Mouse (Mus musculus) T-helper 2 cell (primary cell): ENCODE results near the gene Cpeb1.

Source experiments
- in situ Hi-C: fragments of 300-600 bp; cut with MboI, MseI; formaldehyde crosslinking; loops from one replicate; pipeline ENCODE4 v1.15.1; 2025; ENCODE audit warnings: high pct_unique_total_duplicates

Gene Cpeb1

GRCm38 (mm10) chr7:81330767-81331166 is 124.5 kb downstream of the Cpeb1 start:
- in situ Hi-C loops: no loop called here

DNA sequence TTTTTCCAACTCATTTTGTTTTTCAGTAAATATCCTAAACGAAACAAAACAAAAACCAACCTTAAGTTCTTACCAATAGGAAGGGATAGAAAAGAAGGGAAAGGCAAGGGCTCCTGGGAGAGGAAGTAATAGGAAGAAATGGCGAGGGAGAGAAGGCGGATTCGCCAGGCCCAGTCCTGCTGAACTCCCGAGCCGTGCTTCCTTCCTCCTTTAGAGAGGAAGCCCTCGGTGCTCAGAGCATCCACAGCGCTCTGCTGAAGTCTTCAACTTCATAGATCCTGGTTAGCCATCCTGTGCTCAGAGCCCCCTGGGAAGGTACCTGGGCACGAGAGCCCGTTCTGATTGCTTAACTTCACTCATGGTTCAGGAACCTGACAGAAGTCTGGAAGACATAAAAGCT is 127.6 kb downstream of the Cpeb1 start:
- in situ Hi-C loops: no loop called here

GRCm38 (mm10) chr7:81326859-81327258 is 128.4 kb downstream of the Cpeb1 start:
- in situ Hi-C loops: no loop called here

- in situ Hi-C loops: no loop called here
Observed at GRCm38 (mm10) chr7:81326043-81326442, 129.2 kb downstream of the Cpeb1 start.

DNA sequence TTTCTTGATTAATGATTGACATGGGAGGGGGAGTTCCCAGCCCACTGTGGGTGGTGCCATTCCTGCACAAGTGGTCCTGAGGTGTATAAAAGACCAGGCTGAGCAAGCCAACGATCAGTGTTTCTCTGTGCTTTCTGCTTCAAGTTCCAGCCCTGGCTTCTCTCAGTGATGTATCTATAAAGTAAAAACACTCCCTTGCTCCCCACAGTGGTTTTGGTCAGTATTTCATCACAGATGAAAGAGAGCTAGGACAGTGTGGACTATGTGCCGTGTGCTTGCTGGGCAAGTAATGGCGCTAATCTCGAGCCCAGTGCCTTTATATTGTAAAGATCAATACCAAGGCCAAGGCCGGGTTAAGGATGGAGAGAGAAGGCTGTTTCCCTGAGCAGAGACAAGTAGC is 133.5 kb downstream of the Cpeb1 start:
- in situ Hi-C loops: loop anchor here (5.0 kb wide), 1 partner anchor 159 kb away; no protein-coding TSS in a partner anchor

- in situ Hi-C loops: loop anchor here (5.0 kb wide), 1 partner anchor 157 kb away; no protein-coding TSS in a partner anchor
Observed at GRCm38 (mm10) chr7:81319749-81320148, 135.5 kb downstream of the Cpeb1 start.

- in situ Hi-C loops: no loop called here
Observed at GRCm38 (mm10) chr7:81315583-81315982, 139.7 kb downstream of the Cpeb1 start.

DNA sequence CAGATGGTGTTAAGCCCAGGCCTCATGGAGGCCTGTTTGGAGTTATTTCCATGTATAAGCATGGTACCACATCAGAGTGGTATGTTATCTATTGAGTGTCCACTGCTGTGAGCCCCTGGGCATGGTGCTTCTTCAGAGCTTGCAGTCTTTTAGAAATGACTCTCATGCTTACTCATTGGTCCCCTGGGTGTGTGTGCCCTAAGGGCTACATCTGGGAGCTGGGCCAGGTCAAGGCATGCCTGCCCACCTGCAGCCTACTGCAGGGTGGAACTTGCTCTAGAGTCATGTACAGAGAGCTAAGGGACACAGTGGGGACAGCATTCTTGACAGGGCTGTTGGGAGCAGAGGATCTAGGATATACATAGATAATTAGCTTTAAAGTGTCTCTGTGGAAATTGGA is 143.7 kb downstream of the Cpeb1 start:
- in situ Hi-C loops: no loop called here

DNA sequence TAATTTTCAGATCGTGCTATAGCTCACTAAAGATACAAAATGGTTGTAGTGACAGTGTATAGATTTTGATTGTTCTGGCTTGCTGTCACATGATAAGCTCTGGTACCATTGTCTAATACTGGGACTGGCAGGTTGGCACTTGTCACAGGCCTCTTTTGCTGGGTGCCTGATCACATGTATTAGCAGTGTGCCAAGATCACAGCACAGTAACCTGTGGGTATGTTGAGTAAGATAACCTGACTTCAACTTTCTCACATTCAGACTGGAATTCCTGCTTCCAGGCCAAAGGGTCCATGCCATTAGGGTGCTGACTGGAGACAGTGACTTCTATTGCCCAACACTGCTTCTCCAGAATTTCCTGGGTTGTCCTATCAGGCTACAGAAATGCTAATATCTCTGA is 144.1 kb downstream of the Cpeb1 start:
- in situ Hi-C loops: no loop called here

DNA sequence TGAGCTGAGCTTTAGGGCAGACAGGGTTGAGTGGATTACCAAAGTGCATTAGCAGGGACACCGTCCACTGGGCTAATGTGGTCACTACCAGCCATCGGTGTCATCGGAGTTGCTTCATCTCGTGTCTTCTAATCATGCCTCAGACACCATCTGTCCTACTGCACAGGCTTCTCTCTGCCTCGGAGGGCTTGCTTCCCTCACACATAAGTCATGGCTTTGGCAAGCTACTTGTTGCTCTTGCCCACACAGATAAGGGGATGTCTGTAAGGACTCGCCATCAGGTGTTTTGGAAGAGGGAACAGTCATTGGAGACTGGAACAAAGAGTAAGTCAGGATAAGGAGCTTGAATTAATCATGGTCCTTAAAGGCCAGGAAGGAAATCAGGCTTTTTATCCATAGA is 146.0 kb downstream of the Cpeb1 start:
- in situ Hi-C loops: no loop called here

DNA sequence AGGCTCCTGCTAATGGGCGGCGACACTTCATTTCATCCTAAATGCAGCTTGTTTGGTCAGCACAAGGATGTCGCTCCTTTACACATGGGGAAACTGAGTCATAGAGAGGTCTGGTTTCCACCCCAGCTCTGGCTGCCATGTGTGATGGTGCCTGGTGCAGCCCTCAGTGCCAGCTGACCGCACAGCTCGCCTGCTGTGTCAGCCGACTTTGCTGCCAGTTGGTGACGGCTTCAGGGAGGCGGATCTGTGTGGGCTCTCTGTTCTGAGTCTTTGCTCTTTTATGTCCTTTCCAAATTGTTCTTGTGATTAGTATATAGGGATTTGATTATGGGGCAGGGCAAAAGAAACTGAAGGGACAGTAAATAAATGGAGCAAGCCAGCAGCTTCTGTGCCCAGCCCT is 147.5 kb downstream of the Cpeb1 start:
- in situ Hi-C loops: no loop called here

DNA sequence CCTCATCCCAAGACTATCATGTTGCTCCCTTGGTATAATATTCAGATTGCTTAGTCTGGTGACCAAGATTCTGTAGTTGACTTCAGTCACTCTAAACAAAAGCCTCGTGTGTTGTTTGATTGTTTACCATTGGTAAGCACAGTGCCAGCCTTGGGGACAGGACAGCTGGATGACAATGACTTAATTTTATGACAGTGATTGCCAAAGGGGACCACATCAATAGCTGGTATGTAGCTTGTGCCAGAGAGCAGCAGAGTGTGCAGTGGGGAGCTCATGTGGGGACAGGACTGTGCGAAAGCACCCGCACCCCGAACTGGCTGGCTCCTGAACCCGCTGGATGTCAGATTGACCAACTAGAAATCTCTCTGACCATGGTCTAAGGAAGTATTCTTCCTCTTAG is 150.6 kb downstream of the Cpeb1 start:
- in situ Hi-C loops: no loop called here

DNA sequence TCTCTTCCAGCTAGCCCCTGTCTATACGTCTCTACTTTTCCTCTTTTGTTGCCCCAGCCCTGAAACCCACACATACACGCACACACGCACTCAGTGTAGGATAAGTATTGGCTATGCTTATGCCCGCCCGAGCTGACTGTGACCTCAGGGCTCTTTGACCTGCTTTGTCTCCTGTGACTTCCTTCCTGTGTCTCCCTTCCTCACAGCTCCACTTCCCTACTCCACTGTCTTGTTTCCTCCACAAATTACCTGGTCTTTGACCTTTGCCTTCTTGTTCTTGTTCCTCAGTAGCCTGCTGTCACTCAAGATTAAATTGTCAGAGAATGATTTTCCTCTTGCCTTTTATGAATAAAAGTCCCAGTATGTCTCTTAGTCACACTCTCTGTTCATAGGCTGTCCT is 151.2 kb downstream of the Cpeb1 start:
- in situ Hi-C loops: no loop called here

DNA sequence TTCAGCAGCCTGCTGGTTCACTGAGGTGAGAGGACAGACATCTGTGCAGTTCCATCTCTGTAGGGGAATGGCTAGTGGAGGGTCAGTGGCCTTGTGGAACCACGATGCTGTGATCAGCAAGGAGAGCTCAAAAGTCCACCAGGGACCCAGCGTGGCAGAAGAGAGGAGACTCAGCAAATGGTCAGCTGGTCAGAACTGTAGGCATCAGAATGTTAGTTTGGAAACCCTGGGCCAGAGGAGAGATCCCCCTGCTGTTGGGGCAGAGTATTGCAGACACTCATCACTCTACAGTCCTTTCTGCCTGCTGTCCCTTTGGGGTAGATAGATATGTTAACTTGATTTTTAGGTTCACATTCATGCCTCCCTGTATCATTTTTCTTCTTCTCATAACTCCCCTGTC is 151.6 kb downstream of the Cpeb1 start:
- in situ Hi-C loops: no loop called here

DNA sequence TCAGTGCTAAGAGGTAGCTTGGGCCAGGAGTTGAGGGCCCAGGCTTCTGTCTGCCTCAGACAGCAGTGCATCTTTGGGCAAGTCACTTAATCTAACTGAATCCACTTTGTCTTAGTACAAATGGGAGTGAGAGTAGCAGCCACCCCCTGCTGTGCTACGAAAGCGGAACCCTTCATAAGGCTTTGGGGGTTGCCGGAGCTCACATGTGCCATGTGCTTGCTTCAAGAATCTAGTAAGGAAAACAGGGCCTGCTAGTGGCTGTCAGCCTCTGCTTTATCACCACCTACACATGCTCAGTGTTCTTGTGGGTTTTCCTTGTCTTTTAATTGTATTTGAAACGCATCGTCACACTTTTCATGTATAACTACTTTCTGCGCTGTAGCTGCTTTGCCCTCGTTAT is 153.9 kb downstream of the Cpeb1 start:
- in situ Hi-C loops: no loop called here

DNA sequence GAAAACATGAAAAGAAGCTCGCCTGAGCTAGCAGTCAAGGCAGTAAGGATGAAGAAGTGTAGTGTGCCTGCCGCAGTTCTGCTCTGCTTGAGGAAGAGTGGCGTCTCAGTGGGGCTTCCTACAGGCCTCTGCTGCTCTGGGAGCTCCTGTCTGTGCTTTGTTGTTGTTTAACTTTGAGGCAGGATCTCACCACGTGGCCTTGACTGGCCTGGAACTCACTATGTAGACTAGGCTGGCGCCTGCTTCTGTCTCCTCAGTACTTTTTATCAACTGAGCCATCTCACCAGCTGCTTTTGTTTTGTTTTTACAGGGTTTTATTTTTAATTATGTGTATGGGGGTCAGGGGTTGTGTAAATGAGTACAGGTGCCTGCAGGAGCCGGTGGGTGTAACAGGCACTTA is 157.1 kb downstream of the Cpeb1 start:
- in situ Hi-C loops: no loop called here
